8 mouse cellular contexts compared by ENCODE assay signal in genomic region chr19:45017909-45018308, GRCm38 (mm10). TPM values are rescaled to one million over a fixed set of nuclear protein-coding genes. Genes with fewer than 3 reads are reported as not detected.
A peak's percentile ranks its signal among the peaks of the same experiment; 100 is the strongest.
DNase-seq lines count a peak whose midpoint lies in the region; ATAC-seq and TF ChIP-seq lines count a peak whose summit lies in the region.
"Had no signal": no experiment of that assay in that cellular context is flagged by ENCODE, and none has a peak within 500 bp of the region (broad histone marks: within the 10 kb centered on the region; RNA-seq: fewer than 3 reads in every experiment).

No protein-coding gene starts in this region.

- TF ChIP-seq POLR2A in cortical plate, adult 2 months (IDR thresholded peaks at IDR 0.05; ENCODE audit: extremely low read depth, insufficient read depth, low read length): no peak

- H3K4me1 ChIP-seq in cortical plate, adult 2 months (ENCODE audit: control insufficient read depth, insufficient read depth, low read length): peaks cover 5% of the 10 kb centered on the region
- H3K4me1 ChIP-seq in intestine, postnatal 0 days (replicated peaks; ENCODE audit: control insufficient read depth, insufficient read depth, low read length): peaks cover 9% of the 10 kb centered on the region
- peaks cover 38% of the 10 kb centered on the region for H3K4me1 ChIP-seq in limb, embryonic 11.5 days (ENCODE audit: control insufficient read depth, insufficient read depth, low read length)
- H3K4me1 ChIP-seq in midbrain, embryonic 13.5 days (replicated peaks): peaks cover 70% of the 10 kb centered on the region

- H3K9me3 ChIP-seq in intestine, postnatal 0 days (ENCODE audit: control insufficient read depth): no peaks in the 10 kb centered on the region
- no peaks in the 10 kb centered on the region for H3K9me3 ChIP-seq in limb, embryonic 11.5 days (ENCODE audit: control insufficient read depth, low read length)
- H3K9me3 ChIP-seq in midbrain, embryonic 13.5 days: no peaks in the 10 kb centered on the region

- TF ChIP-seq CTCF in cortical plate, adult 2 months (IDR thresholded peaks at IDR 0.05; ENCODE audit: extremely low read depth, insufficient read depth, low read length): no peak
- no peak for TF ChIP-seq CTCF in intestine, postnatal 0 days (IDR thresholded peaks at IDR 0.05; ENCODE audit: low read depth)

- peak overlapping the region; percentile 89 for H3K4me2 ChIP-seq in intestine, postnatal 0 days (replicated peaks; ENCODE audit: low read depth)
- H3K4me2 ChIP-seq in limb, embryonic 11.5 days (ENCODE audit: low read depth, severe bottlenecking): peak overlapping the region; percentile 95
- H3K4me2 ChIP-seq in midbrain, embryonic 13.5 days (replicated peaks): peak overlapping the region; percentile 78

- peak; percentile 22 for ATAC-seq in intestine, postnatal 0 days
- ATAC-seq in limb, embryonic 11.5 days (ENCODE audit: insufficient number of reproducible peaks, low FRiP score, low TSS enrichment, low read depth): peak; percentile 53
- ATAC-seq in midbrain, embryonic 13.5 days: peak; percentile 77

- peaks cover 13% of the 10 kb centered on the region; the same call in 1 of the 2 replicates for H3K36me3 ChIP-seq in intestine, postnatal 0 days (ENCODE audit: control insufficient read depth, insufficient read depth)
- peaks cover 3% of the 10 kb centered on the region; the same call in 1 of the 2 replicates for H3K36me3 ChIP-seq in limb, embryonic 11.5 days (ENCODE audit: control insufficient read depth, insufficient read depth, low read length)
- H3K36me3 ChIP-seq in midbrain, embryonic 13.5 days: peaks cover 13% of the 10 kb centered on the region; the same call in 1 of the 2 replicates

- peak overlapping the region; percentile 100 for H3K27ac ChIP-seq in cortical plate, adult 2 months (ENCODE audit: insufficient read depth, low read length)
- peak overlapping the region; percentile 92 for H3K27ac ChIP-seq in intestine, postnatal 0 days (ENCODE audit: low read depth, low read length)
- H3K27ac ChIP-seq in limb, embryonic 11.5 days (replicated peaks; ENCODE audit: low read depth, low read length): peak overlapping the region; percentile 92
- H3K27ac ChIP-seq in midbrain, embryonic 13.5 days: peak overlapping the region; percentile 97

- H3K9ac ChIP-seq in intestine, postnatal 0 days (ENCODE audit: low read depth, low read length): peak overlapping the region; percentile 69
- H3K9ac ChIP-seq in limb, embryonic 11.5 days (ENCODE audit: low read length): peak overlapping the region; percentile 95
- peak overlapping the region; percentile 81 for H3K9ac ChIP-seq in midbrain, embryonic 13.5 days (replicated peaks)

- DNase-seq in adrenal gland, adult 2 months: peak; percentile 97
- DNase-seq in gastrocnemius, postnatal 4 days (ENCODE audit: low spot score in 2 of 2): peak; percentile 91 to 92
- peak; percentile 91 for DNase-seq in limb, embryonic 11.5 days (ENCODE audit: low spot score)
- peak; percentile 36 to 40 for DNase-seq in spleen, postnatal 36 days (ENCODE audit: low spot score in 2 of 2)

- WGBS in intestine, postnatal 0 days: 2% methylated on average over 43 of the region's 48 CpGs
- 0% methylated on average over 36 of the region's 48 CpGs for WGBS in limb, embryonic 11.5 days
- under 1% methylated on average over 44 of the region's 48 CpGs for WGBS in midbrain, embryonic 13.5 days

- peak overlapping the region; percentile 58 for H3K4me3 ChIP-seq in cortical plate, adult 2 months (ENCODE audit: insufficient read depth, low read length)
- H3K4me3 ChIP-seq in intestine, postnatal 0 days (ENCODE audit: low read depth, low read length): peak overlapping the region; percentile 66
- peak overlapping the region; percentile 78 for H3K4me3 ChIP-seq in limb, embryonic 11.5 days (ENCODE audit: low read depth, low read length)
- H3K4me3 ChIP-seq in midbrain, embryonic 13.5 days (replicated peaks): peak overlapping the region; percentile 59

- no peaks in the 10 kb centered on the region for H3K27me3 ChIP-seq in intestine, postnatal 0 days (replicated peaks; ENCODE audit: control insufficient read depth, insufficient read depth, low read length)
- H3K27me3 ChIP-seq in limb, embryonic 11.5 days (ENCODE audit: control insufficient read depth, insufficient read depth, low read length): no peaks in the 10 kb centered on the region
- H3K27me3 ChIP-seq in midbrain, embryonic 13.5 days: no peaks in the 10 kb centered on the region

RNA-seq across cellular contexts. Expression of gene Lzts2, which starts 3.7 kb away (rescaled TPM):
- 100 to 1,000 TPM in 1 of 2 experiments, 10 to 100 TPM in 1; 52.8 to 111 TPM for total RNA-seq in adrenal gland, adult 2 months (2021)
- polyA plus RNA-seq in adrenal gland, adult 2 months (2012; rRNA removed): 313 and 342 TPM in 2 replicates
- polyA plus RNA-seq in cortical plate, adult 2 months (2012; rRNA removed): 39.3 and 40.1 TPM in 2 replicates
- 10 to 100 TPM; 58.5 to 59.4 TPM for total RNA-seq in gastrocnemius, postnatal 4 days (2021)
- polyA plus RNA-seq in intestine, postnatal 0 days (2015; fragmentation: Nextera tagmentation; extraction: Ambion mirVana): 26.0 and 26.2 TPM in 2 replicates
- polyA plus RNA-seq in limb, embryonic 11.5 days (2014; fragmentation: Nextera tagmentation; extraction: Ambion mirVana): 64.4 and 71.7 TPM in 2 replicates
- 24.6 and 30.9 TPM in 2 replicates for polyA plus RNA-seq in midbrain, embryonic 13.5 days (2015; fragmentation: Nextera tagmentation; extraction: Ambion mirVana)

RNA-seq across cellular contexts. Expression of gene Mrpl43, which starts 11.7 kb away (rescaled TPM):
- 10 to 100 TPM; 45.2 to 55.1 TPM for total RNA-seq in adrenal gland, adult 2 months (2021)
- polyA plus RNA-seq in adrenal gland, adult 2 months (2012; rRNA removed): 196 and 208 TPM in 2 replicates
- polyA plus RNA-seq in cortical plate, adult 2 months (2012; rRNA removed): 68.3 and 70.8 TPM in 2 replicates
- total RNA-seq in gastrocnemius, postnatal 4 days (2021): 10 to 100 TPM; 34.8 to 37.5 TPM
- 80.1 and 83.0 TPM in 2 replicates for polyA plus RNA-seq in intestine, postnatal 0 days (2015; fragmentation: Nextera tagmentation; extraction: Ambion mirVana)
- polyA plus RNA-seq in limb, embryonic 11.5 days (2014; fragmentation: Nextera tagmentation; extraction: Ambion mirVana): 69.3 and 73.6 TPM in 2 replicates
- polyA plus RNA-seq in midbrain, embryonic 13.5 days (2015; fragmentation: Nextera tagmentation; extraction: Ambion mirVana): 91.3 and 91.5 TPM in 2 replicates

RNA-seq across cellular contexts. Expression of gene Twnk, which starts 12.4 kb away (rescaled TPM):
- 10 to 100 TPM; 24.7 to 37.1 TPM for total RNA-seq in adrenal gland, adult 2 months (2021)
- 7.5 and 9.6 TPM in 2 replicates for polyA plus RNA-seq in adrenal gland, adult 2 months (2012; rRNA removed)
- 10.5 and 10.7 TPM in 2 replicates for polyA plus RNA-seq in cortical plate, adult 2 months (2012; rRNA removed)
- total RNA-seq in gastrocnemius, postnatal 4 days (2021): 10 to 100 TPM; 14.6 to 14.9 TPM
- polyA plus RNA-seq in intestine, postnatal 0 days (2015; fragmentation: Nextera tagmentation; extraction: Ambion mirVana): 7.1 and 7.4 TPM in 2 replicates
- polyA plus RNA-seq in limb, embryonic 11.5 days (2014; fragmentation: Nextera tagmentation; extraction: Ambion mirVana): 19.0 and 25.4 TPM in 2 replicates
- 19.2 and 20.0 TPM in 2 replicates for polyA plus RNA-seq in midbrain, embryonic 13.5 days (2015; fragmentation: Nextera tagmentation; extraction: Ambion mirVana)

RNA-seq across cellular contexts. Expression of gene Pdzd7, which starts 27.6 kb away (rescaled TPM):
- total RNA-seq in adrenal gland, adult 2 months (2021): under 1 TPM in 1 of 2 experiments, not detected in 1; 0.09 TPM
- 0.62 and 0.65 TPM in 2 replicates for polyA plus RNA-seq in adrenal gland, adult 2 months (2012; rRNA removed)
- polyA plus RNA-seq in cortical plate, adult 2 months (2012; rRNA removed): 7.5 and 8.8 TPM in 2 replicates
- 1 to 10 TPM; 1.2 to 2.0 TPM for total RNA-seq in gastrocnemius, postnatal 4 days (2021)
- 0.22 and 0.37 TPM in 2 replicates for polyA plus RNA-seq in intestine, postnatal 0 days (2015; fragmentation: Nextera tagmentation; extraction: Ambion mirVana)
- 0.14 and 0.21 TPM in 2 replicates for polyA plus RNA-seq in limb, embryonic 11.5 days (2014; fragmentation: Nextera tagmentation; extraction: Ambion mirVana)
- polyA plus RNA-seq in midbrain, embryonic 13.5 days (2015; fragmentation: Nextera tagmentation; extraction: Ambion mirVana): 1.3 and 1.8 TPM in 2 replicates
- total RNA-seq: neutrophil, adult 5-6 weeks had no signal

RNA-seq across cellular contexts. Expression of gene Sema4g, which starts 29.0 kb away (rescaled TPM):
- 1 to 10 TPM; 6.3 to 7.7 TPM for total RNA-seq in adrenal gland, adult 2 months (2021)
- 9.4 and 13.4 TPM in 2 replicates for polyA plus RNA-seq in adrenal gland, adult 2 months (2012; rRNA removed)
- polyA plus RNA-seq in cortical plate, adult 2 months (2012; rRNA removed): 26.5 and 27.8 TPM in 2 replicates
- total RNA-seq in gastrocnemius, postnatal 4 days (2021): 1 to 10 TPM; 2.5 to 3.4 TPM
- polyA plus RNA-seq in intestine, postnatal 0 days (2015; fragmentation: Nextera tagmentation; extraction: Ambion mirVana): 7.8 and 10.0 TPM in 2 replicates
- 5.3 and 5.9 TPM in 2 replicates for polyA plus RNA-seq in limb, embryonic 11.5 days (2014; fragmentation: Nextera tagmentation; extraction: Ambion mirVana)
- 13.4 and 15.7 TPM in 2 replicates for polyA plus RNA-seq in midbrain, embryonic 13.5 days (2015; fragmentation: Nextera tagmentation; extraction: Ambion mirVana)
- total RNA-seq: neutrophil, adult 5-6 weeks had no signal

Comparison
In these comparisons a context has a peak if more than half of its experiments do, and no peak if none do; other contexts are left out.
1. Peak in every context shown above with its lines: DNase-seq, ATAC-seq, H3K4me3 ChIP-seq and H3K27ac ChIP-seq.
2. DNase-seq: peak in every context shown above with its lines; median percentile 97 in adrenal gland, adult 2 months; 92 in gastrocnemius, postnatal 4 days; 91 in limb, embryonic 11.5 days; 38 in spleen, postnatal 36 days.
3. ATAC-seq: peak in every context shown above with its lines; median percentile 77 in midbrain, embryonic 13.5 days; 53 in limb, embryonic 11.5 days; 22 in intestine, postnatal 0 days.